Mouse (Mus musculus): Measurements from ENCODE around the gene Phf12.

Gene Phf12

DNA sequence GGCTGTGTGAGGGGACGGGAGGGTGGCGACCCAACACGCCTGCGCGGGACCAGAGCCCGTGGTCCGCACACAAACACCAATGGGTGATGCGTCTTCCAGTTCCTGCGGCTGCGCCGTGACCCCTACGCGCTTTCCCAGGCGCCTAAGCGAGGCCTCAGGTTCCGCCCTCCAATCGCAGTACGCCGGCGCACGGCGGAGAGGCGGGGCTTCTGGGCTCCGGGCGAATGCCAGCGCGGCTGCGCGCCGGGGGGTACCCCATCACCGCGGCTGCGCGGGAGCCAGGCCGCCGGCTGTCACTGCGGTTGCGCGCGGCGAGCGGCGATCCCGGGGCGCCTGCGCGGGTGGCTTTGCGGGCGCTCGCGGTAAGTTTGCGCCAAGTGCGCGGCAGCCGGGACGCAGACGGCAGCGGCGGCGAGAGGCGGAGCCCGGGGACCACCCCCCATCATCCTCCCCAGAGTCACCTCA lies at the start of gene Phf12:
TSS of gene Phf12 (plus strand) at position 314 of the 465 bp plus-strand sequence.
- DNase-seq: peak; percentile 100

DNA sequence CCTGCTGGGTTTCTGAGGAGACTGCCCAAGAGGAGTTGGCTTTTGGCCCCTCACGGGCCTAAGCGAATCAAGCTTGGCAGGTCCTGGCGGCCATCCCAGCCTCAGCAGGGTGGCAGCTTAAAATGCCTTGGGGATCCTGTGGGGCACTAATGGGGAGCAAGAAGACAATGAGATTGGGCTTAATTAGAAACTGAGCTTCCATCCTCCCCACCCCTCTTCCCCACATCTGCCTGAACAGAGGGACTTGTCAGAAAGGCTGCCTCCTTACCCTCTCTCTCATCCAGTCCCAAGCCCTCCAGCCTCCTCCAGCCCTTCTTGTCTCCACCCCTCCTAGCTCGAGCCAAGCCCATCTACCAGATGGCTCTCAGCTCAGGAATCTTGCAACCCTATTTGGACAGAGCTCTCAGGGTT lies 48.4 kb upstream of the Phf12 start:
- peak; percentile 70 to 75 for DNase-seq

DNA sequence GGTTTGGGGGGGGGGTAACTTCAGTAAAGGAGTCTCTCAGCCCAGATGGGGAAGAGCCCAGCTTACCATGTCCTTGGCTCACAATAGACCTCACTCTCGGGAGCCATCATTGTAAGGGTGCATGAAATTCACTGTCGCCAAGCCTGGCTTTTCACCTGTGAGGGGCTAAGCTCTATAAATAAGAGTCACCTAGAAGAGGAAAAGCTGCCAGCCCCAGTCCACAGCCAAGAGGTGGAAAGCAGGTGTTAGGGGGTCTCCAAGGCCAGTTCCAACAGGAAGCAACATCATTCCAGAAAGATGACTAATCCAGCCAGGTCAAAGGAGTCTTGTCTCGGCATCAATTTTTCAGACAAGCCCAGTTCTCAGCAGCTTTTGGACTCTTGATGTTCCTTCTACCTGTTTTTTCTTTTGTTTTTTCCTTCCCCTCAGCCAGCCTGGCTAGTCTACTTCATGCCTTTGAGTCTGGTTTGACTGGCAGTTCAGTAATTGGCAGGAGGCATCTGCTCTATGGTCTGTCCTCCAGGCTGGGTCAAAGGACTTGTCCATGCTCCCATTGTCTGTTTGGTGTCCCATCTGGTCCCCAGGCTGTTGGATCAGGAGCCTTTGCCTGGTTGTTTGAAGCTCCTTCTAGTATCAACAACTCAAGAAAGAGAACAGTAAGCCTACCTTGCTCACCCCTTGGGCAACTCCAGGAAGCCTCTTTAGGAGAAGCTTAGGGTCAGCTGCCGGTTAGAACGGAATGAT lies 47.8 kb upstream of the Phf12 start:
- peak; percentile 62 to 83 for DNase-seq

DNA sequence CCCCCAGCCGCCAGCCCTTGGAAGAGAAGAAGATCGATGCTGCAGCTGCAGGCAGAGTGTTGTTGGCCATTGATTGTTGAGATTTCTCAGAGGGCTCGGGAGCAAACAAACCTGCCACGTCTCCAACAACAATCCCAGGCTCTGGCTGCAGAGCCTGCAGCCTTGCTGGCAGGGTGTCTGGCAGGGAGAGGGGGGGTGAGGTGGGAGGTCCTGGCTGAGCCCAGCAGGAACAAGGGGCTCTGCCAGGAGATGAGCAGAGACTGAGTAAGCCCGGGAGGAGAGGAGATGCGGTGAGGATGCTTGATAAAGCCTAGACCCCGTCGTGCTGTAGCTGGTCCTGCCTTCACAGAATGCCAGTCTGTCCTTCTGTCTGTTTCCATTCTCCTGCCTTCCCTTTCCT lies 45.7 kb upstream of the Phf12 start:
- peak; percentile 51 to 58 for DNase-seq

DNA sequence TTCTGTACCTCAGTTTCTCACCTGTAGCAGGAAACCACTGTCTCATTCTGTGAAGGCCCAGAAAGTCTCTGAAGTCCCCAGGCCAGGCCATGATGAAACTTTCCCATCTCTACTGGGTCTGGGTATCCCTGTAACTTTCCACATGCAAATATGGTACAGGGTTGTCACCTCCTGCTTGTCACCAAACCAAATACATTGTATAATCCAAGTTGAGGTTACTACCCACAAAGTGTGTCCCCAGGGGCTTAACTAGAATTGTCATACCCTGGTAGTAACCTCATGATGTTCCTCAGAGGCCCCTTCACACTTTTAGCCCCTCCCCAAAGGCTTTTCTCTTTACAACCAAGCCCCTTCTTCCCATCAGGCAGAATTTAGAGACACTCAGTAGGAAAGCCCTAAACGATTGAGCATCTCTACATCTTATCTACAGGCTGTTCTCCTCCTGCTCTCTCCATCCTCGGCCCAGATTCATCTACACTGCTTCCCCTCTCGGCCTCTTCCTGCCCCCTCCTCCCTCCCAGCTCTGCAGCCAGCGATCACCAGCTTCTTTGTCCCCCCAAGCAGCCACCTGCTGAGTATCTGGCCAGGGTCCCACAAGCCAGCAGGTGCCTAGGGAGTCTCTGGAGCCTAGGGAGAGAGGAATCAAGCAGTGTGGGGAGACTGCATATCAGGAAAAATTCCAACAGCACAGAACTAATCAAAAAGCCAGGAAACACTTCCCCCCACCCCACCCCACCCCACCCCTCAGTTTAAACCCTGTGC lies 44.7 kb upstream of the Phf12 start:
- DNase-seq: no peak

DNA sequence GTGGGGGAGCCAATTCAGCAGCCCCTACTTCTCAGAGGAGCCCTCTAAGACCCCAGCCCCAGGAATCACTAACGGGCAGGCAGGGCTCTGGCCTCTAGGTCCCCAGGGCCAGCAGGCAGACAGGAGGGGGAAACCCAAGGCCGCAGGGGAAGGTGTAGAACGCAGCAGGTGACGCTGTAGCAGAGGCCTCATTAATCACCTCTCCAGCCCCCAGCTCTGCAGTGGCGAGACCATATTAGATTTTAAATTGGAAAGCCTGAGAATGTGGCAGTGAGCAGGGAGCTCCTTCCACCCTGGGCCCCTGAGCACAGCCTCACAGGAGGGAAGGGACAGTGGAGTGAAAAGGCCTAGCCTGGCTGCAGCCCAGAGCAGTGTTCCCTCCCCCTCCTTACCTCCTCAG lies 40.3 kb upstream of the Phf12 start:
- DNase-seq: no peak

DNA sequence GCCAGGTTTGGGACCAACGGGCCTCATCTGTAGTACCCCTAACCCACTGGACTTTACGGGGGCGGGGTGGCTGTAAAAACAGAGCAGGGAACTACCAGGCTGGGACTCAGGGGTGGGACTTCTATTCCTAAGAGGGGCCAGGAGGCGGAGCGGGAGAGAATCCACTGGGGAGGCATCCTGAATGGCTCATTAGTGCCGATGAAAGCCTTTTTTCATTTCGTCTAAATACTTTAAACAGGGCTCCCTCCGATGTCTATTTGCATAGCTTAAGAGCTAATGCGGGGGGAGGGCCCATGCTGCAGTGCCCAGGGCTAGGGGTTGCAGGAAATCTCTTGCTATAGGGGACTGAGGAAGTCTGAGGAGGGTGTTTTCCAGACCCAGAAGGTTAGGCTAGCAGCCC lies 34.7 kb upstream of the Phf12 start:
- DNase-seq: no peak

DNA sequence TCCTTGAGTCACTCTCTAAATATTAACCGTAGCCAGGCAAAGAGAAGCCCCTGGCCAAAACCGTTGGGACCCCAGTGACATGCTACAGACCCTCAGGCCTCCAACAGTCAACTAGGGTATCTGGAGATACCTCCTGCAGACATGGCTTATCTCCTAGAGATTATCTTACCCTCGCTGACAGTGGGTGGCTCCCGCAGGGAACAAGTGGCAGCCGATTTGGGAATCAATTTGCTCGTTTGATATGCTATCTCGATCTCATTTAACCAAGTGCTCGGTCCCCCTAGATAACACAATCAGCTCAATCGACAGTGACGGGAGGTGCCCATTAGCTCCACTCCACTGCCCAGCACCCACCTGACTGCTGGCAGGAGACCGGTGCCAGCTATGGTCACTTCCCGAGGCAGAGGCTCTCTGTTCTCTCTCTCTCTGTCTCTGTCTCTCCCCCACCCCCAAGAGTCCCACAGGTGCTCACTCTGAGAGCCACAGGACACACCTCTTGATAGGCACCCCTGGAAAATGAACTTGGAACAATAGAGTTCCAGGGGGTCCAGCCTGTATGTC lies 32.3 kb upstream of the Phf12 start:
- no peak for DNase-seq

DNA sequence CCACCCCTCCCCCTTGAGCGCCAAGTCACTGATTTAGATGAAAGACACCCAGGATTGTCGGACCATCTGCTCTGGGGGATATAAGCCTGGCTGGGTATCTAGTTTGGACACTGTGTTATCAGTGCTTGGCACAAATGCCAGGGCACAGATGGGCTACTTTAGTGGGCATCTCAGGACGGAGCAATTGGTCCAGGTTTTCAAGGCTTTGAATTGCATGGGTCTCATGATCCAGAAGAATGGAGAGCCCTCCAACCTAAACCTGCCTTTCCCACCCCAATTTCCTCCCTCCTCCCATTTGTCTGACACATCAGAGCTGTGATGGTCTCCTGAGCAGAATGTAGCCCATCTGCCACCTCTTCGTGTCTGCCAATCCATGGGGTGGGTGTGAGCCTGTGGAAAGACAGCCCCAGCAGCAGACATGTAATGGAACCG lies 31.7 kb upstream of the Phf12 start:
- peak; percentile 88 to 95 for DNase-seq

DNA sequence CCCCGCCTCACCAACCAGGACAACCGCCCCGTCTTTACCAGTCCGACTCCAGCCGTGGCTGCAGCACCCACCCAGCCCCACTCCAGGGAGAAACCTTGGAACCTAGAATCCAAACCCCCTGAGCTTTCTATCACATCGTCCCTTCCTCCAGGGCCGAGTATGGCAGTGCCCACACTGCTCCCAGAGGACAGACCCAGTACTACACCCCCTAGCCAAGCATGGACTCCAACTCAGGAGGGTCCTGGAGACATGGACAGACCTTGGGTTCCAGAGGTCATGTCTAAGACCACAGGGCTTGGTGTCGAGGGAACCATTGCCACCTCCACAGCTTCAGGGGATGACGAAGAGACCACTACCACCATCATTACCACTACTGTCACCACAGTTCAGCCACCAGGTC lies 28.9 kb upstream of the Phf12 start:
- no peak for DNase-seq

DNA sequence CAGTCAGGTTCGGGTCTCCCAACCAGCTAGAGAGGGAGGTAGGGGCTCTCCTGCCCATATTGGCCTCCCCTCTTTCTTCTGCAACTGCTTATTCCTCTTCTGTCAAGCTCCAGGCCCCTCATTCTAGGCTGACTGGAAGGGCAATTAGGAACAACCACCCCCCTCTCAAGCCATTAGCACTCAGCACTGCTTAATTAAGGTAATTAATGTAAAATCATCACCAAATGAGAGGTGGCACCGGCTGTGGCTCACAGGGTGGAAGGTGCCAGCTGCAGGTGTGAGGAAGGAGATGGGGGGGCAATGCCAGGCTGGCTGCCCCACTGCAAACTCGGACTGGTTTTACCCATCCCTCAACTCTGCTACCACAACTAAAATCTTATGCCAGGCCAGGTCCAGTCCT lies 26.1 kb upstream of the Phf12 start:
- no peak for DNase-seq

DNA sequence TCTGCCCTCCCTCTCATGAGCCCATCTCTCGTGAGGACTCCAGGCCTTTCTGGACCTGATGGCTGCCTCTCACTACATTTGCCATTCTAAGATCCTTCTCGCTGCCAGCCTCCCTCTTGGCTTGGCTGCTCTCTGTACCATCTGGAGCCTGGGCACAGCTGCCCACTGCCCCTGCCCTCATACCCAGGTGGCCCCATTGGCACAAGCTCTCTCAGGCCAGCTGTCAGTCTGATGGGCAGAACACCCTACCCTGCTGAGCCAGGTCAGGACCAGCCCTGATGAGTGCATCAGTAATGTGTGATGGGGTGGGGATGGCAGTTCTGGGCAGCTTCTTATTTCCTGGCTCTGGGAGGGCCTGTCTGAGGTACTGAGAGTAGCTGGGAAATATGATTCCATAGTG lies 24.3 kb upstream of the Phf12 start:
- peak in 1 of 2 experiments; percentile 43 for DNase-seq

DNA sequence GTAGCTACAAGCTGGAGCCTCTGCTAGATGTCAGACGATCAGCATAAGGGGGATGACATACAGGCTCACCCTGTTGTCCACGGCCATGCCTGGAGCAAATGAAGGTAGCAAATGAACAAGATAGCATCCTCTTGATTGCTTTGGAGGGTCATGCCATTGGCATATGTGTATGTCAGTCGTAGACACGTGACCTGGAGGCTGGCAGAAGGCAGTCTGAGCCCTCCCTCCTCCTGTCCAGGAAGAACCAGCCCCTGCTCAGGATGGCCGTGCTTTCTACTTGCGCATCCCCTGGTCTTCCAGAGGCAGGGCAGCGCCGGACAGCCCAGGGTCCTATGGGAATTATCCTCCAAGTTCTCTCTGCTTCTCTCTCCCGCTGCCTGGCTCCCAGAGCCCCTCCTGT lies 23.6 kb upstream of the Phf12 start:
- no peak for DNase-seq

DNA sequence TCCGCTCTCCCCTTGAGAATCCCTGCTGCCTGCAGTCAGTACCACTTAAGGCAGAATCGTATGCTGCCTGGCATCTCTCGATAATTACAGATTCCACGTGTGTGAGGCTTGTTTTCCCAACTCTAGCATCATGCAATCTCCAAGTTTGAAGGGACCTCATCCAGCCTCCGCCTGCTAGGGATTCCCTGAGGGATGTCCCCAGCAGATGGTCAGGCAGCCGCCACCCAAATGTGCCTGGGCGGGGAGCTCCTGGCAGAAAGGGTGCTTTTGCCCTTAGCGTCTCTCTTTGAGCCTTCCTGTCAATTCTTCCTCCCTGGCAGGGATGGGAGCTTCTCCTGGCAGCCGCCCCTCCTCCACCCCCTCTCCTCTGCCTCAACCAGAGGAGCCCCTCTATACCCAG lies 22.4 kb upstream of the Phf12 start:
- no peak for DNase-seq

DNA sequence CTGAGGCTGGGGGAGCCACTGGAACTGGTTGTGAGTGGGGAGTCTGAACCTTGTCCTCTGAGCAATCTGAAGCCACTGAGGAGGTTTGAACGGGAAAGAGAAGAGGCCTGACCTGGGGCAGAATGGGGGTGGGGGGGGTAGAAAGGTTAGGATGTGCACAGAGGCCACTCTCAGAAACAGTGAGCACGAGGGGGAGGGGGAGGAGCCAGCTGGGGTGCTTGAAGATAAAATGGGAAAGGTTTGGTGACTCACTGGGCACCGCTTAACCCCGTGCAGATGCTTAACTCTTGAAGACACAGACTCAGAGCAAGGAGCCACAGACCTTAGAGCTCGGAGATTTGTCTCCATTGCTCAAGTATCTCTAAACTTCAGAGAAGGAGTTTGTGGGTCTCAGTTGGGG lies 21.7 kb upstream of the Phf12 start:
- DNase-seq: no peak

DNA sequence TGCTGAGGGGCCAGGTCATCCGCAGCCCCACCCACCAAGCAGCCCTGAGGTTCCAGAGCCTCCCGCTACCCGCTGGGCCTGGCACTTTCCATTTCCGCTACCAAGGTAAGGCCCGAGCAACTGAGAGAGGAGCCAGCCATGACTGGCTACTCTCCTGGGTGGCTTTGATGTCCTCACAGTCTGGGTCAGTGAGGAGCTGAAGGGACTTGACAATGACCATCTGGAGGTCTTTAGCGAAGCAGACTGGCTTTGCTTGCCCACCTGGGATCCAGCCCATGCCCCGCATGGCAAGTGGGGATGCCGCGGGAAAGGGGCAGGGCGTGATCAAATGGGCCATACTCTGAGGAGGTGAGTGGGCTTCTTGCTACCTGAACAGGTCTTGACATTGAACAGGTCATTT lies 19.6 kb upstream of the Phf12 start:
- DNase-seq: no peak

DNA sequence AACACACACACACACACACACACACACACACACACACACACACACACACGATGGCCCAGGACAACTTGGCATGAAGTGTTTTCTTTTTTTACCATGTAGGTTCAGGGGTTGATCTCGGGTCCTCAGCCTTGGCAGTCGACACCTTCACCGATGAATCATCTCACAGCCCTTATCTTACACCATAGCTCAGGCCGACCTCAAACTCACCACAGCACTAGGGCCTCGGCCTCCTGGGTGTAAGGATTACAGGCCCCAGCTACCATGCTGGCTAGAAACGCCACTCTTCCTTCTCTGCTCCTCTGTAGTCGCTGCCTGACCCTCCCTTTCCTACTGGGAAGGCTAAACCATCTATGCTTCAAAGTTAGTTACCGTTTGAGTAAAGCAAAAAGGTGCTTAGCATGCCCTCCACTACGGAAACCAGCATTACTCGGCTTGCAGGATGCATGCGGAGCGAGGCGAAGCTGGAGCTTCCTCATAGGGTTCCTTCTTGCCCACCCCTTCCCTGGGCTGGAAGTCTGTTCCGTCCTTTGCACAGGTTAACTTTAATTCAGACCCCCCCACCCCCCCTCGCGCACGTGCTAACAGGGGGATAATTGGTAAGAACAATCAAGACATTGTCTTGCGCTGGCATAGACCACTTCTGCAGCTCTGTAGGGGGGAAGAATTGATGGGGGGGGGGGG lies 18.0 kb upstream of the Phf12 start:
- DNase-seq: no peak

DNA sequence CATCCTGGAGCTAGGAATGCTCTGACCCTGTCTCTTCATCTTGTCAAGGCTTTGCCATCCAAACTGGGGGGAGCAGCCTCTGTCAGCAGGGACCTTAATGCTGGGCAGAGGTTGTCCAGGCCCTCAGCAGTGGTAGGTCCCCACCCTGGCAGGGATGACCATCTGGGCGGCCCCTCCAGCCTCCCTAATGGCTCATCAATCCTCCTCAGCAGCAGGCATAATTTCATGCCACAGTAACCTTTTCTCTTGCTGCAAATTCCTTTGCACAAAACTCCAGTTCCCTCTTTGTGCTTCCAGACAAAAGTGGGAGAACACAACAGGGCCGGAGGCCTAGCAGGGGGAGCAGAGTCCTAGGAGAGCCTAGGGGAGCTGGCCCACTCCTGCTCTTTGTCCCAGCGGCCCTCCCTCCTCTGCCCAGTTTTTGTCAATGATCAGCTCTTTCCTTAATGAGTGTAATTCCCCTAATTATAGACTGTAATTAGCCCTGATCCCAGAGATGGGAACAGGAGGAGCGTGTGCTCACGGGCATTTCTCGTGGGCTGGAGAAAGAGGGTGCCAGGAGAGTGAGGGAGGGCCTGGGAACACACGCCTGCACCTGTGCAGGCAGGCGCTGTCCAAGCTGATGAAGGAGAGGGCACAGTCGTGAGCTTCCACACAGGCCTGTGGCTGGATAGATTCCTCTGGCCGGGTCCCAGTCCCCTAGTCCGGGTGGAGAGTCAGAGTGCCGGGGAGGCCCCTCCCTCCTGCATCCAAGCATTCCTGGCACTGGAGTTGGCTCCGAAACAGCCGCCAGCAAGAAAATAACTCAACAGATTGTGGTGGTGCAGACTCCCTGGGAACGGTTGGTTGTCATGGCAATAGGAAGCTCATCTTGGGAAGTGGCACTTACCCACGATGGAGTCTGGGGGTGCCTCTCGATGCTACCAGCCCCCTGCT lies 17.2 kb upstream of the Phf12 start:
- DNase-seq: peak; percentile 91 to 95

DNA sequence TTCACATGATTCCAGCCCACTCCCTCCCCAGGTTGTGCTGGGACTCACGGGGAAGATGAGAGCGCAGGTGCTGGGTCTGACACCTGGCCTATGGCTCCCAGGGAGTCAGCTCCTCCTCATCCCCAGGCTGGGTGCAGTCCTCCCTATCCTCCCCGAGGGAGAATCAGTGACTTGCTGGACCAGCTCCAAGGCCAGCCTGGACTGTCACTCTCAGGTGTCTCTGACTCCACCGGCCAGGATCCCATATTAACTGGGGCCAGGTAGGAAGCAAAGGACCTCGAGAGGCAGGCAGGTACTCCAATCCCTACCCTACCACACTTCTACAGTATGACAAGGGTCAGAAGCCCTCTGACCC lies 16.5 kb upstream of the Phf12 start:
- DNase-seq: no peak

DNA sequence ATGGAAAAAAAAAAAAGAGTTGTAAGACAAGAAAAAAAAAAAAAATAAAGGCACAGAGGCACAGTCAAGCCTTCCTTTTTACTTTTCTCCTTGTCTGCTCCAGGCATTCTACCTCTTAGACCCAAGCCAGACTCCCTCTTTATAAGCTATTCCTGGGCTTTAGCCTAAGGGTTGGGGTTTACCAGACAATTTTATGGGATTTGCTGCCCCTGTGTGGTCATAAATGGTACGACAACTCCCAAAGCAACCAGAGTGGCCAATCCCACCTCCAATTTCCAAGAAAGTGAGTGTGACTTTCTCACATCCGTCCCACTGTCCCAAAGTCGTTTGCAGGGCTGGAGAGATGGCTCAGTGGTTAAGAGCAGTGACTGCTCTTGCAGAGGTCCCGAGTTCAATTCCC lies 15.4 kb upstream of the Phf12 start:
- DNase-seq: peak; percentile 79 to 87

DNA sequence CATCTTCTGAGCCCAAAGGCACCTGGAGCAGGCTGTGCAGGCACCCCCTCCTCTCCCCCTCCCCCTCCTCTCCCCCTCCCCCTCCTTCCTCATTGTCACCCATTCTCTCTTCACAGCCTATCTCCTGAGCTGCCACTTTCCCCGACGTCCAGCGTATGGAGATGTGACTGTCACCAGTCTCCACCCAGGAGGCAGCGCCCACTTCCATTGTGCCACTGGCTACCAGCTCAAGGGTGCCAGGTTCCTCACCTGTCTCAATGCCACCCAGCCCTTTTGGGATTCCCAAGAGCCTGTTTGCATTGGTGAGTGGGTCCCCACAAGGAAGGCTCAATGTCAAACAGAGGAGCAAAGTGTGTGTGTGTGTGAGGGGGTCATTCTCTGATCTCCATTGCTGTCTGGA lies 13.8 kb upstream of the Phf12 start:
- DNase-seq: no peak

DNA sequence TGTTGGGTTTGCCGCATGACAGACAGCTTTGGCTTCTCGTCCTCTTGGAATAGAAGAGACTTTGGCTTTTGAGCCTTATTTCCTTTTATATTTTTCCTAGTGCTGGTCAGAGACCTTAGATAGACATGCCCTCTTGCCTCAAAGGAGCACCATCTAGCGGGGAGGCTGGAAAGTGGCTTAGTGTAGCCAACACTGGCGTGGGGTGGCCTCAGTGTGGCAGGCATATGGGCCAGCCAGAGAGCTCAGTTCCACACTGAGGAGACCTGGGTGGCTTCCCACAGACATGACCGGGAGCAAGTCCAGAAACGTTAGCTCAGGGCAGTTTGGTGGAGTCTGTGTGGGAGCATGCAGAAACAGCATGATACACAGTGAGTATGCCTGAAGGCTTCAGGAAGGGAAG lies 11.8 kb upstream of the Phf12 start:
- DNase-seq: peak; percentile 45 to 62

All from cerebellum, adult 18-20 months (tissue).